Mouse (Mus musculus): ENCODE results near the gene Rab9. TPM values are rescaled to one million over a fixed set of nuclear protein-coding genes. Genes with fewer than 3 reads are reported as not detected.

Gene Rab9
- polyA plus RNA-seq, 1 experiment = 5.3 TPM

DNA sequence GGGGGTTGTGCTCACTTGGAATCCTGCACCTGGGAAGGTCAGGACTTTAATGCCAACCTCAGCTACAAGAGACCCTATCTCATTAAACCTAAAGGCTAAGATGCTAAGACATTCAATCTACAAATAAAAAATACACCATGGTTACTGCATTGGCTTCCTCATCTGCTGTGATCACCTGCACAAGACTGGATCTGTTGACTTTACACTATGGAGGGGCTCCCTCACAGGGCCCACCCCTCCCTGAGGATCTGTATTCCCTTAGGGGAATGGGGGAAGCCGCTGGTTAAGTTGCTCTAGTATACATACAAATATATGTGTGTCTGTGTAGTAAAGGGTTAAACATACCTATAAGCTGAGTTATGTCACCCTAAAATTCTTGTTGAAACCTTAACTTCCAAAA is 24.1 kb downstream of the Rab9 start:
- Histone ChIP-seq H3K4me1 (peaks cover 28% of the 10 kb centered on the region), H3K9me3 (no peaks in the 10 kb centered on the region), H3K27me3 (replicated peaks) (peaks cover 1% of the 10 kb centered on the region), H3K4me3 (replicated peaks) (no peak overlapping the region), H3K36me3 (replicated peaks; ENCODE audit: low read length) (peaks cover 62% of the 10 kb centered on the region)
- TF ChIP-seq FLI1 (IDR thresholded peaks at IDR 0.05; ENCODE audit: low read length) (no peak), GATA1 (IDR thresholded peaks at IDR 0.05; ENCODE audit: borderline replicate concordance, low read length) (no peak)

- Histone ChIP-seq H3K4me1 (peaks cover 22% of the 10 kb centered on the region), H3K36me3 (replicated peaks; ENCODE audit: low read length) (peaks cover 67% of the 10 kb centered on the region), H3K4me3 (replicated peaks) (no peak overlapping the region), H3K27me3 (replicated peaks) (peaks cover 1% of the 10 kb centered on the region), H3K9me3 (no peaks in the 10 kb centered on the region)
- TF ChIP-seq FLI1 (IDR thresholded peaks at IDR 0.05; ENCODE audit: low read length) (no peak), GATA1 (IDR thresholded peaks at IDR 0.05; ENCODE audit: borderline replicate concordance, low read length) (no peak)
Observed at GRCm38 (mm10) chrX:166454331-166454730, 25.3 kb downstream of the Rab9 start.

DNA sequence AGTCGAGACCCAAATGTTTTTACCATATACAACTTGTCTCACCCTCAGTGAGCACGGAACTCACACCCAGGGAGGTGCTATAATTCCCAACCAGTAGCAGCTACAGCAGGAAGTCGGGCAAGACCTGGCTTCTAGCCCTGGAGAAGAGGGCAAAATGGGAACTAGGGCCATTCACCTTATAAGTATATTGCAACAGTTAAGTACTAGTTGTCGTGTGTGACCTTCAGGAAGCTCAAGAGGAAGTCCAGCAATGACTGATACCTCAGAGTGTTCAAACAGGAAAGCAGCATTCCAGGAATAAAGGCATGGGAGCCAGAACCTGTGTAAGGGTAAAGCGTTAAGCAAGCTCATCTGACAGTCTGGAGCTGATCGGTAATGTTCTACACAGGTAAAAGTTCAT is 26.1 kb downstream of the Rab9 start:
- TF ChIP-seq FLI1 (IDR thresholded peaks at IDR 0.05; ENCODE audit: low read length) (no peak), GATA1 (IDR thresholded peaks at IDR 0.05; ENCODE audit: borderline replicate concordance, low read length) (no peak)
- peaks cover 28% of the 10 kb centered on the region for H3K4me1 ChIP-seq
- H3K9me3 ChIP-seq = no peaks in the 10 kb centered on the region
- H3K4me3 ChIP-seq (replicated peaks) = no peak overlapping the region
- peaks cover 71% of the 10 kb centered on the region for H3K36me3 ChIP-seq (replicated peaks; ENCODE audit: low read length)
- peaks cover 1% of the 10 kb centered on the region for H3K27me3 ChIP-seq (replicated peaks)

DNA sequence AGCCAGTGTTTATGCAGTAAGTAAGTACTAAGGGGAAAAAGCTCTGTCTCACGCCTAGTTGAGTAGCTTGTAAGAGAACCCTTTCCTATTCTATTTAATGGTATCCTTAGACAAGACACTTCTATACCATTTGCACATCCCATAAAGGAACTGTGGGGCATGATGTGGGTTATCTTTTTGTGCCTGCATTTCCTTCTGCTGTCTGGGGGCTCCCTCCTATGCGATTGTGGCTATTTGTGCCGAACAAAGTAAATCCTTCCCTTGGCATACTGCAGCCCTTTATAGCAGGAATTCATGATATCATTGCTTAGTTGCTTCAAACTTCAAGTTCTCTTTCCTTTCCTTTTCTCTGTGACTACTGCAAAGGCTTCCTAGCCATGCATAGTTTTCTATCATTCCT is 35.1 kb downstream of the Rab9 start:
- Histone ChIP-seq H3K4me3 (replicated peaks) (peak overlapping the region; percentile 60), H3K27me3 (replicated peaks) (peaks cover 5% of the 10 kb centered on the region), H3K4me1 (peaks cover 57% of the 10 kb centered on the region), H3K9me3 (peaks cover 5% of the 10 kb centered on the region; the same call in 1 of the 2 replicates), H3K36me3 (replicated peaks; ENCODE audit: low read length) (peaks cover 23% of the 10 kb centered on the region)
- no peak; the same call in 2 of the 3 replicates for TF ChIP-seq GATA1 (IDR thresholded peaks at IDR 0.05; ENCODE audit: borderline replicate concordance, low read length)
- TF ChIP-seq FLI1 (IDR thresholded peaks at IDR 0.05; ENCODE audit: low read length) = no peak

DNA sequence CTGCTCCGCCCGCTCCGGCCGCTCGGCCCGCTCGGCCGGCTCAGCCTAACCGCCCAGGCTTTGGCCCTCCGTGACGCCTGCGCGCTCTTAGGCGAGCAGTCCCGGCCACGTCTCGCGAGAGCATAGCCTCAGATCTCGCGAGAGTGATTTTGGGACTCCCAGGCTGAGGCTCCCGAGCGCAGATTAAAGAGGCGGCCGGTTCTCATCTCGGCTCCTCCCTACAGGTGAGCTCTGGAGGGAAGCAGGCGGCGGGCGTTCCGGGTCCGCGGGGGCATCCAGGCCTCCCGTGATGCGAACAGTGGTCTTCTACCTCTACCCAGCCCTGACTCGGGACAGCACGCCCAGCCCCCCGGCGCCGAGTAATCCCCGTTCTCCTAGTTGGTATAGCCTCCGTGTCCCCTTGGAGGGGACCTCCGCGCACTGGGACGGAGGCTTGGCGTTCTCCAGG is 39.0 kb downstream of the Rab9 start, which contains the start of gene Ofd1:
TSS of gene Ofd1 (minus strand) at position 89 of the 448 bp plus-strand sequence.
- Histone ChIP-seq H3K36me3 (replicated peaks; ENCODE audit: low read length) (peaks cover 22% of the 10 kb centered on the region), H3K27me3 (replicated peaks) (peaks cover 6% of the 10 kb centered on the region), H3K4me1 (peaks cover 48% of the 10 kb centered on the region), H3K9me3 (peaks cover 5% of the 10 kb centered on the region; the same call in 1 of the 2 replicates), H3K4me3 (replicated peaks) (peak within 1 kb of the TSS; percentile 95)
- TF ChIP-seq GATA1 (IDR thresholded peaks at IDR 0.05; ENCODE audit: borderline replicate concordance, low read length) = no peak
- TF ChIP-seq FLI1 (IDR thresholded peaks at IDR 0.05; ENCODE audit: low read length) = no peak

DNA sequence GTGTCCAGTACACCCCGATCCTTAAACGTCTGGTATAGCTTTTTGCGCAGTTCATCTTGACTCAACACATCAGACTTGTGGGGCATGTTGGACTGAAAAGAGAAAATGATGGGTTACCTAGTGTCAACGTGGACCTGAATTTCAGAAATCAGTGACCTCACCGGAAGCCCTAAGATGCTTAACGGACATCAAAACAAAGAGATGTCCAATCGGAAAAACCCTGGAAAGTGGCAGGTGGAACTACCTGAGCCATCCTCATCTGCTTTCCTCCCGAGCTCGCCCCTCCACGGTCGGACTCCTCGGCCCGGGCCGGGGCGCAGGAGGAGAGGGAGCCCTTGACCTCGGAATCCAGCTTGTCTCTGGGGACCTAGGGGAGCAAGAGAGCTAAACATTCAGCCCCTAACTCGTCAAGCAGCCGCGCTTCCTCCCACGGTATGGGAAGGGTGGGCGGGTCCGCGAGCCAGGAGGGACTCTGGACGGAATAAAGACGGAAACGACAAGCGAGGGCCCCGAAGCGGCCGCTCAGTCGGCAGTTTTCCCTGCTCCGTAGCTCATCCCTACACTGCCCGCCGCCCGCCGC is 39.5 kb downstream of the Rab9 start, which contains the start of gene Trappc2:
TSS of gene Trappc2 (plus strand) at position 539 of the 580 bp plus-strand sequence.
- Histone ChIP-seq H3K36me3 (replicated peaks; ENCODE audit: low read length) (peaks cover 27% of the 10 kb centered on the region), H3K9me3 (peaks cover 5% of the 10 kb centered on the region; the same call in 1 of the 2 replicates), H3K27me3 (replicated peaks) (peaks cover 6% of the 10 kb centered on the region), H3K4me3 (replicated peaks) (peak within 1 kb of the TSS; percentile 95), H3K4me1 (peaks cover 42% of the 10 kb centered on the region)
- TF ChIP-seq FLI1 (IDR thresholded peaks at IDR 0.05; ENCODE audit: low read length) = no peak
- no peak for TF ChIP-seq GATA1 (IDR thresholded peaks at IDR 0.05; ENCODE audit: borderline replicate concordance, low read length)

GRCm38 (mm10) chrX:166434812-166435211 is 44.9 kb downstream of the Rab9 start:
- Histone ChIP-seq H3K27me3 (replicated peaks) (peaks cover 3% of the 10 kb centered on the region), H3K9me3 (peaks cover 4% of the 10 kb centered on the region), H3K4me1 (peaks cover 15% of the 10 kb centered on the region; the same call in 1 of the 2 replicates), H3K36me3 (replicated peaks; ENCODE audit: low read length) (peaks cover 68% of the 10 kb centered on the region), H3K4me3 (replicated peaks) (no peak overlapping the region)
- TF ChIP-seq GATA1 (IDR thresholded peaks at IDR 0.05; ENCODE audit: borderline replicate concordance, low read length) = no peak
- TF ChIP-seq FLI1 (IDR thresholded peaks at IDR 0.05; ENCODE audit: low read length) = no peak

DNA sequence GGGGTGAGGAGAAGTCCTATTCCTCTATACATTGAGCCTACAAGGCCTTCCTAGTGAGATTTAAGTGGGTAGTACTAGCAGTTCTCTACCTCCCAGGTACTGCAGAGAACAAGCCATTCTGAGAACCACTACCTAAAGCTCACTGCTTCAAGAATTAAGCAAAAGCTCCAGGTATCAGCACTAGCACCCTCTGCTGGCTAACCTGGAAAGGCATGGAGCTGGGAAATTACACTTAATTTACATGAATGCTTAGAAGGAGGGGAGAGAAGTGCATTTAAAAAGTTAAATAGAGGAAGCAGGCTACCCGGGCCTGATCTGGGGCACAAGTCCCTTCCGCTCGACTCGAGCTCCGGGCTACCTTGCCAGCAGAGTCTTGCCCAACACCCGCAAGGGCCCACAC is 63.5 kb downstream of the Rab9 start:
- no peak for TF ChIP-seq GATA1 (IDR thresholded peaks at IDR 0.05; ENCODE audit: borderline replicate concordance, low read length)
- Histone ChIP-seq H3K4me1 (no peaks in the 10 kb centered on the region), H3K36me3 (replicated peaks; ENCODE audit: low read length) (peaks cover 33% of the 10 kb centered on the region), H3K9me3 (no peaks in the 10 kb centered on the region), H3K27me3 (replicated peaks) (no peaks in the 10 kb centered on the region), H3K4me3 (replicated peaks) (no peak overlapping the region)

- Histone ChIP-seq H3K4me1 (0 out of 2 replicates have a peak, but pooled peaks cover 3% of the 10 kb centered on the region), H3K36me3 (replicated peaks; ENCODE audit: low read length) (peaks cover 91% of the 10 kb centered on the region), H3K9me3 (no peaks in the 10 kb centered on the region), H3K4me3 (replicated peaks) (no peak overlapping the region), H3K27me3 (replicated peaks) (peaks cover 8% of the 10 kb centered on the region)
- TF ChIP-seq FLI1 (IDR thresholded peaks at IDR 0.05; ENCODE audit: low read length) = no peak
Observed at GRCm38 (mm10) chrX:166407865-166408264, 71.8 kb downstream of the Rab9 start.

Other genes with a start within 250 kb of the Rab9 start
- gene Gpm6b, start 241.0 kb downstream of the Rab9 start, polyA plus RNA-seq (2012; ENCODE audit: insufficient read depth, low replicate concordance) = not detected in 2 replicates
- 2.3 TPM in 1 of 2 replicates, not detected in the other for gene Trappc2, start 39.3 kb downstream of the Rab9 start, polyA plus RNA-seq (2012; ENCODE audit: insufficient read depth, low replicate concordance)
- 1.1 and 1.6 TPM in 2 replicates for gene Ofd1, start 39.2 kb downstream of the Rab9 start, polyA plus RNA-seq (2012; ENCODE audit: insufficient read depth, low replicate concordance)
- gene Tceanc, start 38.7 kb upstream of the Rab9 start, polyA plus RNA-seq (2012; ENCODE audit: insufficient read depth, low replicate concordance) = 0.54 TPM in 1 of 2 replicates, not detected in the other
- not detected in 2 replicates for gene Egfl6, start 105.9 kb upstream of the Rab9 start, polyA plus RNA-seq (2012; ENCODE audit: insufficient read depth, low replicate concordance)

All from megakaryocyte, embryonic 14.5 days (primary cell).